Mouse (Mus musculus) liver, embryonic 15.5 days (tissue): Measurements from ENCODE around the gene 5730596B20Rik. TPM values are rescaled to one million over a fixed set of nuclear protein-coding genes. Genes with fewer than 3 reads are reported as not detected.

Source experiments
- ATAC-seq: fragments of 200-750 bp; cut with Nextera tagmentation; 2 replicates; pipeline ENCODE4 v1.8.0; 2017; ENCODE audit warnings: moderate number of reproducible peaks, mild to moderate bottlenecking, moderate library complexity; ENCODE audit not compliant: insufficient read depth
- H3K27ac ChIP-seq: fragments of 300-500 bp; sonication (generic); replicated peaks from 2 replicates; pipeline ENCODE4 v1.5.1; 2015; ENCODE audit warnings: mild to moderate bottlenecking, inconsistent platforms
- H3K27me3 ChIP-seq: fragments of 300-500 bp; sonication (generic); 2 replicates; pipeline ENCODE4 v1.6.1; 2015; ENCODE audit warnings: mild to moderate bottlenecking, inconsistent platforms
- H3K36me3 ChIP-seq: fragments of 300-500 bp; sonication (generic); replicated peaks from 2 replicates; pipeline ENCODE4 v1.6.1; 2015; ENCODE audit warnings: moderate library complexity, mild to moderate bottlenecking, inconsistent platforms
- H3K4me1 ChIP-seq: fragments of 300-500 bp; sonication (generic); replicated peaks from 2 replicates; pipeline ENCODE4 v1.6.1; 2015; ENCODE audit warnings: inconsistent platforms
- H3K4me2 ChIP-seq: fragments of 300-500 bp; sonication (generic); 2 replicates; pipeline ENCODE4 v1.6.1; 2015; ENCODE audit warnings: moderate library complexity, mild to moderate bottlenecking, inconsistent platforms
- H3K4me3 ChIP-seq: fragments of 300-500 bp; sonication (generic); replicated peaks from 2 replicates; pipeline ENCODE4 v1.5.1; 2015; ENCODE audit warnings: mild to moderate bottlenecking, inconsistent platforms
- H3K9ac ChIP-seq: fragments of 300-500 bp; sonication (generic); 2 replicates; pipeline ENCODE4 v1.6.1; 2015; ENCODE audit warnings: moderate library complexity, mild to moderate bottlenecking, inconsistent platforms
- H3K9me3 ChIP-seq: fragments of 300-500 bp; sonication (generic); replicated peaks from 2 replicates; pipeline ENCODE4 v1.6.1; 2016; ENCODE audit warnings: inconsistent platforms
- WGBS: fragments of 180-500 bp; shearing (Covaris S2); methylation state at CpG from one replicate; pipeline ENCODE4 v1.1.7; 2015; ENCODE audit warnings: mixed read lengths; ENCODE audit not compliant: insufficient replicate concordance; 5-methylcytosine and 5-hydroxymethylcytosine counted together
- polyA plus RNA-seq: library from polyadenylated mRNA; unstranded; fragments of >200 nt; fragmentation: Nextera tagmentation; extraction: Ambion mirVana; gene quantifications from 2 replicates; pipeline ENCODE4 v1.2.1, GENCODE M21; 2015

5730596B20Rik gene
- polyA plus RNA-seq, 1 experiment from 2014 or later: 0.05 TPM

GRCm38 (mm10) chr6:52208072-52208867 lies 31.0 kb downstream of the 5730596B20Rik start, which contains the start of gene Hoxa6:
TSS of gene Hoxa6 (minus strand) at chr6:52208722.
- H3K4me2 ChIP-seq: peak within 1 kb of the TSS; percentile 29
- peak within 1 kb of the TSS; percentile 8; the same call in 1 of the 2 replicates for H3K4me3 ChIP-seq
- H3K9me3 ChIP-seq: no peaks in the 10 kb centered on the region
- H3K9ac ChIP-seq: no peak within 1 kb of the TSS
- no peaks in the 10 kb centered on the region for H3K36me3 ChIP-seq
- 6% methylated on average over 47 of the region's 47 CpGs for WGBS
- no peak for ATAC-seq
- no peak within 1 kb of the TSS for H3K27ac ChIP-seq
- H3K27me3 ChIP-seq: peaks cover 100% of the 10 kb centered on the region
- peaks cover 12% of the 10 kb centered on the region for H3K4me1 ChIP-seq

GRCm38 (mm10) chr6:52208868-52209684 lies 31.8 kb downstream of the 5730596B20Rik start:
- Histone ChIP-seq H3K27me3 (peaks cover 100% of the 10 kb centered on the region), H3K4me1 (peaks cover 12% of the 10 kb centered on the region), H3K36me3 (no peaks in the 10 kb centered on the region), H3K27ac (no peak overlapping the region), H3K4me2 (peak overlapping the region; percentile 29), H3K4me3 (peak overlapping the region; percentile 8; the same call in 1 of the 2 replicates), H3K9ac (no peak overlapping the region), H3K9me3 (no peaks in the 10 kb centered on the region)
- ATAC-seq: no peak
- 12% methylated on average over 18 of the region's 18 CpGs for WGBS

GRCm38 (mm10) chr6:52209685-52210046 lies 32.4 kb downstream of the 5730596B20Rik start:
- Histone ChIP-seq H3K27ac (no peak overlapping the region), H3K4me2 (no peak overlapping the region), H3K36me3 (no peaks in the 10 kb centered on the region), H3K27me3 (peaks cover 100% of the 10 kb centered on the region), H3K4me3 (no peak overlapping the region), H3K9me3 (no peaks in the 10 kb centered on the region), H3K9ac (no peak overlapping the region), H3K4me1 (peaks cover 12% of the 10 kb centered on the region; the same call in 1 of the 2 replicates)
- no peak for ATAC-seq
- 24% methylated on average over 12 of the region's 12 CpGs for WGBS

GRCm38 (mm10) chr6:52211170-52211935 lies 34.1 kb downstream of the 5730596B20Rik start:
- Histone ChIP-seq H3K9ac (no peak overlapping the region), H3K27ac (no peak overlapping the region)
- no peak for ATAC-seq

GRCm38 (mm10) chr6:52211961-52212360 lies 34.7 kb downstream of the 5730596B20Rik start:
- H3K4me2 ChIP-seq: peak overlapping the region; percentile 46; the same call in 1 of the 2 replicates
- H3K9me3 ChIP-seq: no peaks in the 10 kb centered on the region
- H3K4me1 ChIP-seq: peaks cover 15% of the 10 kb centered on the region; the same call in 1 of the 2 replicates
- peaks cover 100% of the 10 kb centered on the region for H3K27me3 ChIP-seq
- no peak for ATAC-seq
- 2% methylated on average over 13 of the region's 13 CpGs for WGBS
- H3K9ac ChIP-seq: no peak overlapping the region
- 0 out of 2 replicates have a peak overlapping the region, but pooled peaks have one; percentile 2 for H3K4me3 ChIP-seq
- no peaks in the 10 kb centered on the region for H3K36me3 ChIP-seq
- H3K27ac ChIP-seq: no peak overlapping the region

More at GRCm38 (mm10) chr6:52211170-52211935, 34.1 kb downstream of the 5730596B20Rik start:
- 2% methylated on average over 37 of the region's 37 CpGs for WGBS
- H3K4me2 ChIP-seq: peak overlapping the region; percentile 46; the same call in 1 of the 2 replicates
- no peak overlapping the region for H3K4me3 ChIP-seq
- H3K36me3 ChIP-seq: no peaks in the 10 kb centered on the region
- 0 out of 2 replicates have a peak, but pooled peaks cover 12% of the 10 kb centered on the region for H3K4me1 ChIP-seq
- H3K27me3 ChIP-seq: peaks cover 100% of the 10 kb centered on the region
- no peaks in the 10 kb centered on the region for H3K9me3 ChIP-seq

- Histone ChIP-seq H3K4me1 (peaks cover 20% of the 10 kb centered on the region; the same call in 1 of the 2 replicates), H3K4me3 (peak overlapping the region; percentile 37), H3K9ac (no peak overlapping the region), H3K4me2 (peak overlapping the region; percentile 46), H3K36me3 (no peaks in the 10 kb centered on the region), H3K27ac (no peak overlapping the region), H3K27me3 (peaks cover 100% of the 10 kb centered on the region), H3K9me3 (no peaks in the 10 kb centered on the region)
- WGBS: 1% methylated on average over 22 of the region's 22 CpGs
- ATAC-seq: no peak
These were observed 35.3 kb downstream of the 5730596B20Rik start for GRCm38 (mm10) chr6:52212556-52213118.

- ATAC-seq: no peak
- no peak within 1 kb of the TSS for H3K27ac ChIP-seq
- peaks cover 17% of the 10 kb centered on the region; the same call in 1 of the 2 replicates for H3K4me1 ChIP-seq
- no peaks in the 10 kb centered on the region for H3K36me3 ChIP-seq
- no peak within 1 kb of the TSS for H3K9ac ChIP-seq
- 4% methylated on average over 38 of the region's 38 CpGs for WGBS
- H3K27me3 ChIP-seq: peaks cover 100% of the 10 kb centered on the region
- H3K4me2 ChIP-seq: peak within 1 kb of the TSS; percentile 46
- H3K4me3 ChIP-seq: peak within 1 kb of the TSS; percentile 37
- H3K9me3 ChIP-seq: no peaks in the 10 kb centered on the region
These were observed 36.1 kb downstream of the 5730596B20Rik start, which contains the start of the genes Hoxa3 and Gm28308 for GRCm38 (mm10) chr6:52213119-52213986. TSS of gene Hoxa3 (minus strand) at chr6:52213336. TSS of gene Gm28308 (minus strand) at chr6:52213339.

- H3K4me2 ChIP-seq: no peak overlapping the region
- no peaks in the 10 kb centered on the region for H3K9me3 ChIP-seq
- H3K27ac ChIP-seq: no peak overlapping the region
- no peaks in the 10 kb centered on the region for H3K36me3 ChIP-seq
- H3K27me3 ChIP-seq: peaks cover 100% of the 10 kb centered on the region
- no peak overlapping the region for H3K4me3 ChIP-seq
- H3K9ac ChIP-seq: no peak overlapping the region
- ATAC-seq: no peak
- WGBS: 38% methylated on average over 5 of the region's 5 CpGs
- H3K4me1 ChIP-seq: peaks cover 16% of the 10 kb centered on the region; the same call in 1 of the 2 replicates
These were observed 37.0 kb downstream of the 5730596B20Rik start for GRCm38 (mm10) chr6:52214271-52214670.

GRCm38 (mm10) chr6:52215070-52215469 lies 37.8 kb downstream of the 5730596B20Rik start:
- Histone ChIP-seq H3K27ac (no peak overlapping the region), H3K9me3 (no peaks in the 10 kb centered on the region), H3K27me3 (peaks cover 100% of the 10 kb centered on the region), H3K36me3 (no peaks in the 10 kb centered on the region), H3K9ac (no peak overlapping the region), H3K4me2 (no peak overlapping the region), H3K4me3 (no peak overlapping the region), H3K4me1 (peaks cover 16% of the 10 kb centered on the region; the same call in 1 of the 2 replicates)
- 46% methylated on average over 3 of the region's 3 CpGs for WGBS
- no peak for ATAC-seq
